Mouse (Mus musculus) erythroblast, embryonic 14.5 days (primary cell): Measurements from ENCODE around the gene Kcnq2.

Experiments used
- GATA1 ChIP-seq: IDR thresholded peaks from 2 replicates; pipeline ENCODE4 v1.6.1; 2012; ENCODE audit warnings: low read length, inconsistent platforms, mixed read lengths
- TAL1 ChIP-seq: IDR thresholded peaks from 3 replicates; pipeline ENCODE4 v1.6.1; 2012; ENCODE audit warnings: low read length, inconsistent platforms, mixed read lengths

DNA sequence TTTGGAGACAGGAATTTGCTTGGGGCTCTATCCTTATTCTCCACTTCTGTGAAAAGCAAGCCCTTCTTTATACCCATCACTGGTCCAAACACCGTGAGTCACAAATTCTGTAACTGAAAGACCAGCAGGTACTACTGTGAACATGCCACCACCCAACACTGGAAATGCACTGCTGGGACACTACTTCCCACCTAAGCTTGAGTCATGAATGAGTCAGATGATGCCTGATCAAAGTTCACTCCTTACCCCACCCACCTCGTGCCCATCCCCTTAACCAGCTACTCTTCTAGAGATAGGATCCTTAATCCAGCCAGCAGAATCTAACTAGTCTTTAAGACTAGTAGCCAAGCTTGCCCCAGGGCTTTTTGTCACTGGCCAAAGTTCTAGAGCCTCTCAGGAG, 35.0 kb downstream of the Kcnq2 start:
- TF ChIP-seq GATA1 (no peak), TAL1 (no peak)
